Mouse (Mus musculus): ENCODE results near the gene Rnpepl1.

GRCm38 (mm10) chr1:92947966-92948365 lies 37.4 kb downstream of the Rnpepl1 start:
- TF ChIP-seq CTCF (IDR thresholded peaks at IDR 0.05; ENCODE audit: insufficient read depth, low read length) = no peak
- no peak for TF ChIP-seq POLR2A (IDR thresholded peaks at IDR 0.05; ENCODE audit: borderline replicate concordance, extremely low read depth, low read depth, low read length)
